Comparison of ENCODE assay signal across 18 mouse cellular contexts in the genomic region with DNA sequence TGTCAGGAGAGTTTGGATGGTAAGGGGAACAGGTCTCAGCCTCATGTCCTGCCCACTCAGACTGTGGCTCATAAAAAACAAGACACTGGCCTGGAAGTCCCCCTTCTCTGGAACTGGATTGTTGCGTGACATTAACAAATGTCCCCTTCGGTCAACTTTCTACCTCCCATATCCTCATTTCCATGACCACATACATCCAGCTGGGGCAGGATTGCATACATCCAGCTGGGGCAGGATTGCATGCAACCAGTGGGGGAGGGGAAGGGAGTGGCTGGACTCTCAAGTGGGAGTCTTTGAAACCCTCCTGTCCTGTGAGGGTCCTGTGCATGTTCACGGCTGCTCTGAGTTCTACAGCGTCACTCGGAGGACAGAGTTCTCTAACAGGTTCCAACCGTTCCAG.
"Had no signal": no experiment of that assay in that cellular context is flagged by ENCODE, and none has a peak within 500 bp of the region (broad histone marks: within the 10 kb centered on the region; RNA-seq: fewer than 3 reads in every experiment).

No protein-coding gene starts in this region.

- H3K4me3 ChIP-seq: midbrain, embryonic 10.5 days; midbrain, embryonic 12.5 days; myocyte; neural tube, embryonic 13.5 days; neural tube, embryonic 15.5 days; stomach, embryonic 15.5 days had no signal

- ATAC-seq: midbrain, embryonic 16.5 days had no signal

- H3K9ac ChIP-seq: lung, embryonic 14.5 days; midbrain, embryonic 12.5 days; neural tube, embryonic 13.5 days; neural tube, embryonic 15.5 days; stomach, embryonic 15.5 days had no signal

- H3K27me3 ChIP-seq: midbrain, embryonic 12.5 days; neural tube, embryonic 15.5 days; stomach, embryonic 15.5 days had no signal

- DNase-seq: lung, adult 18-20 months; lung, embryonic 14.5 days; lung, postnatal 10 days; lung, postnatal 4 days; midbrain, embryonic 14.5 days; retina, postnatal 1 day; right cerebral cortex, adult 18-20 months; right cerebral cortex, postnatal 25 days; thymus, adult 2 months; thymus, postnatal 36 days had no signal

- H3K27ac ChIP-seq: neural tube, embryonic 15.5 days; stomach, embryonic 15.5 days; stomach, postnatal 0 days had no signal

- H3K9me3 ChIP-seq: midbrain, embryonic 10.5 days; midbrain, embryonic 12.5 days; neural tube, embryonic 13.5 days; neural tube, embryonic 15.5 days; stomach, embryonic 15.5 days had no signal

- H3K4me2 ChIP-seq: lung, embryonic 14.5 days; midbrain, embryonic 12.5 days; neural tube, embryonic 13.5 days; neural tube, embryonic 15.5 days; stomach, embryonic 15.5 days had no signal

- H3K36me3 ChIP-seq: midbrain, embryonic 10.5 days; midbrain, embryonic 12.5 days; neural tube, embryonic 13.5 days; neural tube, embryonic 15.5 days; stomach, embryonic 15.5 days had no signal
